Mouse (Mus musculus): ENCODE data around the gene Sppl2b. TPM values are rescaled to one million over a fixed set of nuclear protein-coding genes. Genes with fewer than 3 reads are reported as not detected.

Sppl2b gene
- polyA plus RNA-seq, 1 experiment = 123 TPM

DNA sequence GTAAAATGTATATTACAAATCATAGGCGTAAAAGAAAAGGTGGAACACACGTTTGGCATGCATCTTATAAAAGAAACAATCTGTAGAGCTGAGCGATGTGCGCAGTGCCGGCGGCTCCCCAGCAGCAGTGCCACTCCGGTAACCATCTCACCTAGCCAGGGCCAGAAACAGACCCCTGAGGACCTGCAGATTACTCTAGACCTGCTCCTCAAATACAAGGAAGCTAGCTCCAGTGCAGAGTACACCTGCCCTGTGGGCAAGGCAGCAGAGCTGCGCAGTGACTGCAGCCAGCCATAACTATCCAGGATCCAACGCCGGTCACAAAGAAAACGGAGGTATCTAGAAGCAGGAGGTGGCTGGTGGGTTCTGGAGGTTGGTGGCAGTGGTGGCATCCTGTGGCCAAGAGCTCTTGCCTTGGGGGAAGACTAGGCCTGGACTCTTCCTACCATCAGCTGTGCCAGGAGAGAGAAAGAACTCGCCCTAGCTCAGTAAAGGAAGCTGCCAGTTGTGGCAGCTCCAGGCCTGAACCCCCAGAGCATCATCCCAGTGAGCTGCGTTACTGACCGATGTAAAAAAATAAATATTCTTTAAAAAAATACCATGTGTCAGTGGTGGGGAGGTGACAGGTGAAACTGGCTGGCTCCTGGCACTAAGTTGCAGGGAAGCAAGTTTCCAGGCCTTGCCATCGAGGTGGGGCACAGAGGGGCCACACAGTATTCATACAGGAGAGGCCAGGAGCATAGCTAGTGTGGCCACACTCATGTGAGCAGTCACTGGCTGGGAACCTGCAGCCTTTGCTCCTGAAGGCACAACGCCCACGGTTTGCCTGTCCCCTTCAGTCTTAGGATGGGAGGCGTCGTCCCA lies 46.6 kb downstream of the Sppl2b start:
- H3K27ac ChIP-seq (ENCODE audit: insufficient read depth, low read length) = 0 out of 2 replicates have a peak overlapping the region, but pooled peaks have one; percentile 10

DNA sequence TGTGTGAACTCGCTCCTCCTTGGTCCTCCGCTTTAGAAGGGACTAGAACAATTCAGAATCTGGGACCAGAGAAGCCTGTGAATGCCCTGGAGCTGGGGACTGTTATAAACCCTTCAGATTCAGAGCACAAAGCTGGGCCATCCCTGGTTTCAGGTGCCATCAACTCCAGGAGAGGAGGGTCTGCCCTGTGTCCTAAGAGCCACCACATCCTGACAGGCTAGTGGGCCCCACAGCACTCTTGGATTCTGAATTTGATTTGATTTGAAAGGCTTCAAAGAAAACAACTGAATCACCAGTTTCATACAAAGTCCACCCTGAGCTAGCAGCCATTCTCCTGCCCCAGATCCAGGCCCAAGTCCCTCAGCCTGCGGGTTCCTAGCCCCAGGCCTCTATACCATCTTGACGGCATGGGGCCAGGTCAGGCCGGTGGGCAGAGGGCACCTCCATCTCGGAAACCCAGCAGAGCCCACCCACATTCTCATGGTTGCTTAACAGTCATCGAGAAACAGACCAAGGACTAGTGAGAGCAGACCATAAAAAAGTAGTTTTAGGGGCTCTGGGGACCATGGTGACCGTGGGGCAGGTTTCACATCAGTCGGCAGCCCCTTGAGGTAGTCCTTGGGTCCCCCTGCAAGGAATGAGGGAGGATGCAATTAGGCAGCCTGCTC lies 47.3 kb downstream of the Sppl2b start:
- no peaks in the 10 kb centered on the region for H3K27me3 ChIP-seq (ENCODE audit: control insufficient read depth, insufficient read depth, low read length)
- no peak overlapping the region for H3K27ac ChIP-seq (ENCODE audit: insufficient read depth, low read length)
- peaks cover 16% of the 10 kb centered on the region for H3K4me1 ChIP-seq (ENCODE audit: control insufficient read depth, insufficient read depth, low read length)
- H3K4me3 ChIP-seq (replicated peaks; ENCODE audit: insufficient read depth, low read depth, low read length) = no peak overlapping the region
- 91% methylated on average over 9 of the region's 9 CpGs for WGBS
- DNase-seq = no peak
- TF ChIP-seq CTCF (IDR thresholded peaks at IDR 0.05; ENCODE audit: borderline replicate concordance, insufficient read depth, low read depth, low read length) (no peak), POLR2A (IDR thresholded peaks at IDR 0.05; ENCODE audit: borderline replicate concordance, insufficient read depth, low read length) (no peak)

More for the DNA sequence above, 46.6 kb downstream of the Sppl2b start:
- WGBS = 87% methylated on average over 19 of the region's 19 CpGs
- Histone ChIP-seq H3K4me1 (ENCODE audit: control insufficient read depth, insufficient read depth, low read length) (peaks cover 16% of the 10 kb centered on the region), H3K27me3 (ENCODE audit: control insufficient read depth, insufficient read depth, low read length) (no peaks in the 10 kb centered on the region), H3K4me3 (replicated peaks; ENCODE audit: insufficient read depth, low read depth, low read length) (no peak overlapping the region)
- DNase-seq = peak; percentile 39 to 42
- TF ChIP-seq CTCF (IDR thresholded peaks at IDR 0.05; ENCODE audit: borderline replicate concordance, insufficient read depth, low read depth, low read length) (no peak), POLR2A (IDR thresholded peaks at IDR 0.05; ENCODE audit: borderline replicate concordance, insufficient read depth, low read length) (no peak)

DNA sequence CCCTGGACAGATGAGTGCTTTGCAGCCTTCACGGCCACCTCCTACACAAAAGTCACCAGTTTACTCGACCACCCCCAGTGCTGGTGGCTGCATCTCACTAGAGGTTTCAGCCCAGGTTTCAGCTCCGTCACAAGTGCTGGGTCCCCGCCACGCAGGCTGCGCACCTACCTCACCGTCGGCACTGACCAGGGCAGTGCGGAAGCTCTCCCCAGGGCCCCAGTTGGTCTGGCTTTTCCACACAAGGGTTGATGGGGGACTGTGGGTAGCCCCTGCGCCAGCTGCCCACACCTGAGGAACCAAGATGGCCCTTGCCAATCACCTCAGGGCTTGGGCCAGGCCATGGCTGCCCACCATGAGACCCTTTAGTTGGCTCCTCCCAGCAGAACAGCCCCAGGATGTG lies 48.2 kb downstream of the Sppl2b start:
- Histone ChIP-seq H3K4me3 (replicated peaks; ENCODE audit: insufficient read depth, low read depth, low read length) (no peak overlapping the region), H3K27me3 (ENCODE audit: control insufficient read depth, insufficient read depth, low read length) (no peaks in the 10 kb centered on the region), H3K4me1 (ENCODE audit: control insufficient read depth, insufficient read depth, low read length) (peaks cover 13% of the 10 kb centered on the region), H3K27ac (ENCODE audit: insufficient read depth, low read length) (no peak overlapping the region)
- no peak for TF ChIP-seq POLR2A (IDR thresholded peaks at IDR 0.05; ENCODE audit: borderline replicate concordance, insufficient read depth, low read length)
- no peak for TF ChIP-seq CTCF (IDR thresholded peaks at IDR 0.05; ENCODE audit: borderline replicate concordance, insufficient read depth, low read depth, low read length)
- 93% methylated on average over 10 of the region's 10 CpGs for WGBS
- no peak for DNase-seq

DNA sequence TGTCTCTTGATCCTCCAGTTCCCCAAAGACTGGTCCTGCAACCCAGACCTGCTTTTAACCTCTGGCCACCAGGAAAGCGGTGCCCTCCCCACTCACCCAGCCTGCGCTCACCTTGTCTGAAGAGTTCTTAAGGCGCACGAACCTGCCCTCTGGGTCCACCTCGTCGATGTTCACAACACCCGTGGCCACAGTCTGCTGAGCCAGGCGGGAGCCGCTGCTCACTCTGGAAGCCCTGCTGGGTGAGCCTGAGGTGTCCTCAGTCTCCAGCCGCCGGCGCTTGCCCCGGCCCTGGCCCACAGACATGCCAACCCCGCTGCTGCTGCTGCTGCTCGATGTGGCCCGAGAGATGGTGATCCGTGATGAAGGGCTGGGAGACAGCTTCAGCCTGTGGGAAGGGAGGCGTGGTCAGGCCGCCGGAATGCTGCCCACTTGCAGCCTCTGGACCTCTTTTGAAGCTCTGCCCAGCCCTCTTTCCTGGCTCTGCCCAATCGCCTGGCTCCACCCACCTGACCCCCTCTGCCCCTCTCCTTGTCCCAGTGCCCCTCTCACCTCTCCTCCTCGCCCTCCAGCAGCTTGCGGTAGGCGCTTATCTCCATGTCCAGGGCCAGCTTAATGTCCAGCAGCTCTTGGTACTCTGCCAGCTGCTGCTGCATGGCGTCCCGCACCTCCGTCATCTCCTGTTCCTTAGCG lies 49.1 kb downstream of the Sppl2b start:
- TF ChIP-seq POLR2A (IDR thresholded peaks at IDR 0.05; ENCODE audit: borderline replicate concordance, insufficient read depth, low read length) (no peak), CTCF (IDR thresholded peaks at IDR 0.05; ENCODE audit: borderline replicate concordance, insufficient read depth, low read depth, low read length) (no peak)

DNA sequence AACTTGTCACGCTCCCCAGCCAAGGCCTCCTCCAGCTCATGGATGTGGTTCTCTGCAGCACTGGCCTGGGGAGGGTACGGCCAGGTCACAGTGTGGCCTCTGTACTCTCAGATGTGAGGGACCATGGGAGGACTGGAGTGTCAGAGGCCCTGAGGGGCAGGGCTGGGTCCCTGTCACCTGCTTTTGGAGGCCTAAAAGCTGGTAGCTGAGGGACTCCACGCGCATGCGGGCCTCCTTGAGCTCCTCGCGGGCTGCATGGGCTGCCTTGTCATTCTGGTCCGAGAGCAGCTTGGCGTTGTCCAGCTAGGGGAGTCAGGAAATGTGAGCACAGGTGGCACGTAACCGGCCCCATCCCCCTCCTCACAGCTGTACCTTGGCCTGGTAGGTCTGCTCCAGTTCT lies 49.6 kb downstream of the Sppl2b start:
- WGBS = 88% methylated on average over 11 of the region's 11 CpGs
- no peak overlapping the region for H3K27ac ChIP-seq (ENCODE audit: insufficient read depth, low read length)
- no peak overlapping the region for H3K4me3 ChIP-seq (replicated peaks; ENCODE audit: insufficient read depth, low read depth, low read length)
- TF ChIP-seq POLR2A (IDR thresholded peaks at IDR 0.05; ENCODE audit: borderline replicate concordance, insufficient read depth, low read length) = no peak
- TF ChIP-seq CTCF (IDR thresholded peaks at IDR 0.05; ENCODE audit: borderline replicate concordance, insufficient read depth, low read depth, low read length) = no peak
- DNase-seq = no peak
- no peaks in the 10 kb centered on the region for H3K27me3 ChIP-seq (ENCODE audit: control insufficient read depth, insufficient read depth, low read length)
- H3K4me1 ChIP-seq (ENCODE audit: control insufficient read depth, insufficient read depth, low read length) = no peaks in the 10 kb centered on the region; the same call in 1 of the 2 replicates

More for the DNA sequence above, 49.1 kb downstream of the Sppl2b start:
- DNase-seq = no peak
- Histone ChIP-seq H3K27me3 (ENCODE audit: control insufficient read depth, insufficient read depth, low read length) (no peaks in the 10 kb centered on the region), H3K4me3 (replicated peaks; ENCODE audit: insufficient read depth, low read depth, low read length) (no peak overlapping the region), H3K27ac (ENCODE audit: insufficient read depth, low read length) (no peak overlapping the region), H3K4me1 (ENCODE audit: control insufficient read depth, insufficient read depth, low read length) (peaks cover 6% of the 10 kb centered on the region; the same call in 1 of the 2 replicates)
- 72% methylated on average over 28 of the region's 28 CpGs for WGBS

DNA sequence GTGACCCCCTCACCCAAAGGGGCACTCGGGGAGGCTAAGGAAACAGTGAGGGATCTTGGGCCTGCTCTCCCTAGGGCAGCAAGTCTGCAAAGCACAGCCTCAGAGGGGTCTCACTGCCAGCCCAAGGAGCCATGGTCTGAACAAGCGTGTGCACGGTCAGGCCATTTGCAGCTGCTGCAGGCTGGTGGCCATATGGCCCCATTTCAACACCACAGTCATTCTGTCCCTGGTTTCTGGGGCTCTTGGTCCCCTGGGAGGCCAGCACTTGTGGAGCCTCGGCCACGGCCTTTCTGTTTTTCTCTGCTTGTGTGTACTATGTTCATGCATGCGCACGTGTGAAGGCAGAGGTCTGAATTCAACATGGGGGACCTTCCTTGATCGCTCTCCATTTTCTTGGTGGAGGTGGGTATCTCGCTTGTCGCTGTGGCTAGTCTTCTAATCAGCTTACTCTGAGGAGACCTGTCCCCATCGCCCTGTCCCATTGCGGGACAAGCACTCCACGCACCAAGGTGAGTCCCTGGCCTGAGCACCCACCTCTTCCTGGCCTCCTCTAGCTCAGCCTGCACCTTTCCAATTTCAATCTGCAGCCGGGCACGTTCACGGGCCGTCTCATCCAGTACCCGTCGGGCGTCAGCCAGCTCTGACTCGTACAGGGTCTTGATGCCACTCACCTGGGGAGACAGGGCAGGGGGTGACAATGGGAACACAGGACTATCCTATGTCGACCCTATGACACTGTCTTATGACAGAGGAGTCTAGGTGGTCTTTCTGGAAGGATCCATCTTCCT lies 54.5 kb downstream of the Sppl2b start:
- DNase-seq = no peak
- Histone ChIP-seq H3K27ac (ENCODE audit: insufficient read depth, low read length) (no peak overlapping the region), H3K4me1 (ENCODE audit: control insufficient read depth, insufficient read depth, low read length) (peaks cover 35% of the 10 kb centered on the region), H3K27me3 (ENCODE audit: control insufficient read depth, insufficient read depth, low read length) (no peaks in the 10 kb centered on the region), H3K4me3 (replicated peaks; ENCODE audit: insufficient read depth, low read depth, low read length) (no peak overlapping the region)
- TF ChIP-seq POLR2A (IDR thresholded peaks at IDR 0.05; ENCODE audit: borderline replicate concordance, insufficient read depth, low read length) = no peak
- TF ChIP-seq CTCF (IDR thresholded peaks at IDR 0.05; ENCODE audit: borderline replicate concordance, insufficient read depth, low read depth, low read length) = no peak
- 79% methylated on average over 22 of the region's 22 CpGs for WGBS

DNA sequence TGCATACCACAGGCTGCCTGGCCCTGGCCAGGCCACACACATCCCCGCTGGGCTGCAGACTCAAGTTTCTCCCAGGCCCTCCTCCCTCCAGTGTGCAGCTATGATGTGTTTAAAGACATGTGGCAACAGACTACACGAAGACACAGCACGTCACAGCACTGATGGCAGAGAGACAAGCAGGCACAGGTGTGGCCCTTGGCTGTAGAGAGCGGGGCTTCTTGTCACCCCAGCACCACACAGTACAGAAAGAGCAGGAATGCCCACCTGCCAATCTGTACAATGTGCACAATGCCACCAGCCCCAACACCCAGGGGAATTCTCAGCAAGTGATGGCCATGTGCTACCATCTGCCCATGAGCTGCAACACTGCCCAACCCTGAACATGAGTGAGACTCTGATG lies 56.3 kb downstream of the Sppl2b start:
- DNase-seq = no peak
- H3K27ac ChIP-seq (ENCODE audit: insufficient read depth, low read length) = 0 out of 2 replicates have a peak overlapping the region, but pooled peaks have one; percentile 9
- 21% methylated on average over 4 of the region's 4 CpGs for WGBS
- H3K4me1 ChIP-seq (ENCODE audit: control insufficient read depth, insufficient read depth, low read length) = peaks cover 46% of the 10 kb centered on the region
- H3K27me3 ChIP-seq (ENCODE audit: control insufficient read depth, insufficient read depth, low read length) = no peaks in the 10 kb centered on the region
- no peak for TF ChIP-seq CTCF (IDR thresholded peaks at IDR 0.05; ENCODE audit: borderline replicate concordance, insufficient read depth, low read depth, low read length)
- no peak for TF ChIP-seq POLR2A (IDR thresholded peaks at IDR 0.05; ENCODE audit: borderline replicate concordance, insufficient read depth, low read length)
- no peak overlapping the region for H3K4me3 ChIP-seq (replicated peaks; ENCODE audit: insufficient read depth, low read depth, low read length)

Data from cerebellum, adult 2 months (tissue).